Mouse (Mus musculus) limb, embryonic 12.5 days (tissue): ENCODE results near the gene Utp4. TPM values are rescaled to one million over a fixed set of nuclear protein-coding genes. Genes with fewer than 3 reads are reported as not detected.

ENCODE experiments used
- ATAC-seq: fragments of 200-750 bp; cut with Nextera tagmentation; 2 replicates; pipeline ENCODE4 v1.8.0; 2017; ENCODE audit warnings: low read depth, moderate TSS enrichment; ENCODE audit not compliant: insufficient number of reproducible peaks, insufficient read depth, low FRiP score, low TSS enrichment
- H3K27ac ChIP-seq: fragments of 300-500 bp; sonication (generic); 2 replicates; pipeline ENCODE4 v1.5.1; 2016; ENCODE audit warnings: mild to moderate bottlenecking, moderate library complexity
- H3K27me3 ChIP-seq: fragments of 300-500 bp; sonication (generic); 2 replicates; pipeline ENCODE4 v1.6.1; 2016; ENCODE audit warnings: mild to moderate bottlenecking, moderate library complexity
- H3K36me3 ChIP-seq: fragments of 300-500 bp; sonication (generic); 2 replicates; pipeline ENCODE4 v1.6.1; 2016; ENCODE audit warnings: mild to moderate bottlenecking, moderate library complexity
- H3K4me1 ChIP-seq: fragments of 300-500 bp; sonication (generic); replicated peaks from 2 replicates; pipeline ENCODE4 v1.6.1; 2016
- H3K4me2 ChIP-seq: fragments of 300-500 bp; sonication (generic); 2 replicates; pipeline ENCODE4 v1.6.1; 2016; ENCODE audit warnings: mild to moderate bottlenecking, moderate library complexity
- H3K4me3 ChIP-seq: fragments of 300-500 bp; sonication (generic); replicated peaks from 2 replicates; pipeline ENCODE4 v1.5.1; 2016; ENCODE audit warnings: mild to moderate bottlenecking
- H3K9ac ChIP-seq: fragments of 300-500 bp; sonication (generic); replicated peaks from 2 replicates; pipeline ENCODE4 v1.6.1; 2016; ENCODE audit warnings: mild to moderate bottlenecking, moderate library complexity
- H3K9me3 ChIP-seq: fragments of 300-500 bp; sonication (generic); 2 replicates; pipeline ENCODE4 v1.6.1; 2016; ENCODE audit warnings: mild to moderate bottlenecking, moderate library complexity
- WGBS: fragments of 180-500 bp; shearing (Covaris S2); methylation state at CpG from one replicate; pipeline ENCODE4 v1.1.7; 2016; 5-methylcytosine and 5-hydroxymethylcytosine counted together
- polyA plus RNA-seq: library from polyadenylated mRNA; unstranded; fragments of >200 nt; fragmentation: Nextera tagmentation; extraction: Ambion mirVana; gene quantifications from 2 replicates; pipeline ENCODE4 v1.2.1, GENCODE M21; 2016

Gene Utp4
- polyA plus RNA-seq, 1 experiment from 2014 or later: 67.9 TPM

DNA sequence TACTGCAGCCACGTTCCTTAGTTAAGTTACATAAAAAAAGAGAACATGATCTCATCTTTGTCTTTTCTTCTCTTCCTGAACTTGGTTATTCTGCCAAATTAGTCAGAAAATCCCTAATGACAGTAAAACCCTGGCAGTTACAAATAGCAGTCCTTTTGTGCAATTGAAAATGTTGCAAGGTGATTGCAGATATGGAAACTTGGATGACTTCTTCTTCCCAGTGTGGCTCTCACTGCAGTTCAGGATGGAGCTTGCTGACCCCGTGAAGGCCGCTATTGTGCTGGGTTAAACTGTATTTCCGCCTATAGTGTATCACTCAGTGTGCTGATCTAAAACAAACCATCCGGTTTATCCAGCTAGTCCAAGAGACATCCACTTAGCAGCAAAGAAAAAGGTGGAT, 78.5 kb downstream of the Utp4 start:
- WGBS: 86% methylated on average over 5 of the region's 5 CpGs

More for the DNA sequence above, 78.5 kb downstream of the Utp4 start:
- no peak for ATAC-seq
- H3K4me2 ChIP-seq: no peak overlapping the region
- H3K27me3 ChIP-seq: no peaks in the 10 kb centered on the region
- H3K36me3 ChIP-seq: no peaks in the 10 kb centered on the region
- no peak overlapping the region for H3K9ac ChIP-seq
- H3K27ac ChIP-seq: no peak overlapping the region
- H3K4me1 ChIP-seq: no peaks in the 10 kb centered on the region
- no peaks in the 10 kb centered on the region for H3K9me3 ChIP-seq
- H3K4me3 ChIP-seq: no peak overlapping the region

Other genes starting within 250 kb of the Utp4 start
- 12.8 and 13.3 TPM in 2 replicates for gene Tango6, start 210.6 kb upstream of the Utp4 start, polyA plus RNA-seq
- 0.10 and 0.20 TPM in 2 replicates for gene Has3, start 23.4 kb upstream of the Utp4 start, polyA plus RNA-seq
- 18.6 and 19.7 TPM in 2 replicates for gene Sntb2, start 42.1 kb downstream of the Utp4 start, polyA plus RNA-seq
- gene Vps4a, start 137.6 kb downstream of the Utp4 start, polyA plus RNA-seq: 75.4 and 78.0 TPM in 2 replicates
- gene Pdf, start 155.0 kb downstream of the Utp4 start, polyA plus RNA-seq: 58.2 and 61.4 TPM in 2 replicates
- gene Cog8, start 163.1 kb downstream of the Utp4 start, polyA plus RNA-seq: 45.2 and 48.4 TPM in 2 replicates
- 95.4 and 103 TPM in 2 replicates for gene Nip7, start 163.2 kb downstream of the Utp4 start, polyA plus RNA-seq
- not detected in 2 replicates for gene Tmed6, start 172.0 kb downstream of the Utp4 start, polyA plus RNA-seq
- gene Terf2, start 202.9 kb downstream of the Utp4 start, polyA plus RNA-seq: 23.2 and 24.1 TPM in 2 replicates